ENCODE assay signal across 28 mouse cellular contexts in the genomic region with DNA sequence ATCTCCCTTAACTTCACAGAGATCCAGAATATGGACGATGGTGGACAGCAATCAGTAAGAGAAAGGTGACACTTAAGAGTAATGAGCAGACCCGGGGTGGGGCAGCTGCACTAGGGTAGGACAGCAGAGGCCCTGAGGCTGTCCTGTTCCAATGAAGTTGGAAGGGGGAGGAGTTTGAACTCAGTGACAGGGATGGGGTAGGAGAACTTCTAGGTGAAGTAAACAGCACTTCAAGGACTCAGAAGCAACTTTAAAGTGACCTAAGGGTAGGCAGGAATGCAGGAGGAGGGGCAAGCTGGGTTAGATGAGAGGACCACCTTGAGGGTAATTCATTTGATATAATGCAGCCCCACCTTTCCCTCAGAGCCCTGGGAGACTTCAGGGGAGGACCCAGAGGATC. TPM values are rescaled to one million over a fixed set of nuclear protein-coding genes. Genes with fewer than 3 reads are reported as not detected.
A peak's percentile ranks its signal among the peaks of the same experiment; 100 is the strongest.
DNase-seq lines count a peak whose midpoint lies in the region; ATAC-seq and TF ChIP-seq lines count a peak whose summit lies in the region.
"Had no signal": no experiment of that assay in that cellular context is flagged by ENCODE, and none has a peak within 500 bp of the region (broad histone marks: within the 10 kb centered on the region; RNA-seq: fewer than 3 reads in every experiment).

No protein-coding gene starts in this region.

- H3K4me2 ChIP-seq in lung, postnatal 0 days (replicated peaks; ENCODE audit: low read depth, low read length): no peak overlapping the region
- H3K4me2 ChIP-seq in intestine, embryonic 15.5 days (replicated peaks): no peak overlapping the region
- H3K4me2 ChIP-seq: embryonic facial prominence, embryonic 15.5 days; forebrain, embryonic 13.5 days; hindbrain, embryonic 13.5 days; limb, embryonic 12.5 days; neural tube, embryonic 15.5 days had no signal

- WGBS in lung, postnatal 0 days: 16% methylated on average over 2 of the region's 2 CpGs
- 23% methylated on average over 2 of the region's 2 CpGs for WGBS in intestine, embryonic 15.5 days

- TF ChIP-seq CTCF in lung, postnatal 0 days (IDR thresholded peaks at IDR 0.05): no peak

- no peak overlapping the region for H3K27ac ChIP-seq in lung, postnatal 0 days (ENCODE audit: low read length)
- H3K27ac ChIP-seq in intestine, embryonic 15.5 days: no peak overlapping the region
- H3K27ac ChIP-seq: embryonic facial prominence, embryonic 10.5 days; embryonic facial prominence, embryonic 15.5 days; forebrain, embryonic 13.5 days; hindbrain, embryonic 13.5 days; limb, embryonic 12.5 days; macrophage; neural tube, embryonic 15.5 days had no signal

- H3K27me3 ChIP-seq in lung, postnatal 0 days (replicated peaks; ENCODE audit: insufficient read depth, low read length): no peaks in the 10 kb centered on the region
- H3K27me3 ChIP-seq in intestine, embryonic 15.5 days (replicated peaks): no peaks in the 10 kb centered on the region
- H3K27me3 ChIP-seq: embryonic facial prominence, embryonic 15.5 days; forebrain, embryonic 13.5 days; hindbrain, embryonic 13.5 days; limb, embryonic 12.5 days; neural tube, embryonic 15.5 days had no signal

- H3K36me3 ChIP-seq in lung, postnatal 0 days (ENCODE audit: insufficient read depth, low read length): no peaks in the 10 kb centered on the region
- no peaks in the 10 kb centered on the region for H3K36me3 ChIP-seq in intestine, embryonic 15.5 days
- H3K36me3 ChIP-seq: embryonic facial prominence, embryonic 10.5 days; embryonic facial prominence, embryonic 15.5 days; hindbrain, embryonic 13.5 days; limb, embryonic 12.5 days; neural tube, embryonic 15.5 days had no signal

- H3K4me1 ChIP-seq in lung, postnatal 0 days (ENCODE audit: insufficient read depth, low read depth, low read length): no peaks in the 10 kb centered on the region
- H3K4me1 ChIP-seq in intestine, embryonic 15.5 days (replicated peaks): no peaks in the 10 kb centered on the region
- H3K4me1 ChIP-seq: embryonic facial prominence, embryonic 10.5 days; embryonic facial prominence, embryonic 15.5 days; forebrain, embryonic 13.5 days; hindbrain, embryonic 13.5 days; limb, embryonic 12.5 days; neural tube, embryonic 15.5 days had no signal

- no peaks in the 10 kb centered on the region for H3K9me3 ChIP-seq in lung, postnatal 0 days (ENCODE audit: low read length)
- no peaks in the 10 kb centered on the region for H3K9me3 ChIP-seq in intestine, embryonic 15.5 days
- H3K9me3 ChIP-seq: embryonic facial prominence, embryonic 10.5 days; embryonic facial prominence, embryonic 15.5 days; forebrain, embryonic 13.5 days; hindbrain, embryonic 13.5 days; limb, embryonic 12.5 days; neural tube, embryonic 15.5 days had no signal

- ATAC-seq in lung, postnatal 0 days: peak; percentile 76
- ATAC-seq in intestine, embryonic 15.5 days: 0 out of 2 replicates have a peak, but pooled peaks have one; percentile 31
- ATAC-seq: forebrain, embryonic 13.5 days; liver, postnatal 0 days had no signal

- no peak for TF ChIP-seq EP300 in lung, postnatal 0 days (IDR thresholded peaks at IDR 0.05)

- DNase-seq in lung, postnatal 0 days (ENCODE audit: low spot score): peak; percentile 30
- DNase-seq in lung, postnatal 25 days (ENCODE audit: low spot score): no peak
- peak; percentile 27 for DNase-seq in ES-CJ7 (ENCODE audit: low read depth, low spot score)
- DNase-seq in layer of hippocampus, adult 9-11 months: no peak
- no peak for DNase-seq in kidney, postnatal 14 days
- DNase-seq in kidney, adult 9 months: no peak
- DNase-seq: cerebellum, adult 18-20 months; cerebellum, postnatal 14 days; gastrocnemius, postnatal 10 days; heart, postnatal 36 days; kidney, adult 18-20 months; liver, postnatal 0 days; midbrain, embryonic 14.5 days; retina, postnatal 1 day; right cerebral cortex, postnatal 14 days; thymus, postnatal 14 days had no signal

- no peak overlapping the region for H3K9ac ChIP-seq in lung, postnatal 0 days (replicated peaks; ENCODE audit: low read depth)
- no peak overlapping the region for H3K9ac ChIP-seq in intestine, embryonic 15.5 days
- H3K9ac ChIP-seq: embryonic facial prominence, embryonic 15.5 days; forebrain, embryonic 13.5 days; hindbrain, embryonic 13.5 days; limb, embryonic 12.5 days; liver, postnatal 0 days; neural tube, embryonic 15.5 days had no signal

- H3K4me3 ChIP-seq in lung, postnatal 0 days (ENCODE audit: low read depth, low read length): no peak overlapping the region
- no peak overlapping the region for H3K4me3 ChIP-seq in intestine, embryonic 15.5 days (replicated peaks)
- H3K4me3 ChIP-seq: embryonic facial prominence, embryonic 10.5 days; embryonic facial prominence, embryonic 15.5 days; forebrain, embryonic 13.5 days; hindbrain, embryonic 13.5 days; limb, embryonic 12.5 days; neural tube, embryonic 15.5 days had no signal

RNA-seq across cellular contexts. Expression of a gene that starts 0.9 kb away (rescaled TPM):
- polyA plus RNA-seq in lung, postnatal 0 days (2015; fragmentation: Nextera tagmentation; extraction: Ambion mirVana): 1.9 and 3.1 TPM in 2 replicates
- polyA plus RNA-seq in intestine, embryonic 15.5 days (2015; fragmentation: Nextera tagmentation; extraction: Ambion mirVana): 0.15 TPM in 1 of 2 replicates, not detected in the other
- polyA plus RNA-seq: embryonic facial prominence, embryonic 10.5 days; kidney, embryonic 16.5 days; limb, embryonic 12.5 days; small intestine, adult 2 months; stomach, embryonic 16.5 days had no signal

RNA-seq across cellular contexts. Expression of a gene that starts 25.1 kb away (rescaled TPM):
- 75.2 and 83.1 TPM in 2 replicates for polyA plus RNA-seq in lung, postnatal 0 days (2015; fragmentation: Nextera tagmentation; extraction: Ambion mirVana)
- 8.2 and 10.7 TPM in 2 replicates for polyA plus RNA-seq in intestine, embryonic 15.5 days (2015; fragmentation: Nextera tagmentation; extraction: Ambion mirVana)

RNA-seq across cellular contexts. Expression of a gene that starts 50.2 kb away (rescaled TPM):
- polyA plus RNA-seq in lung, postnatal 0 days (2015; fragmentation: Nextera tagmentation; extraction: Ambion mirVana): 0.63 and 0.69 TPM in 2 replicates
- polyA plus RNA-seq in intestine, embryonic 15.5 days (2015; fragmentation: Nextera tagmentation; extraction: Ambion mirVana): 0.33 TPM in 1 of 2 replicates, not detected in the other
- polyA plus RNA-seq: kidney, embryonic 16.5 days; liver, adult 2 months; liver, postnatal 0 days; small intestine, adult 2 months had no signal

Comparison
In these comparisons a context has a peak if more than half of its experiments do, and no peak if none do; other contexts are left out.
1. DNase-seq: peak in lung, postnatal 0 days (single experiment) and ES-CJ7 (single experiment); none in lung, postnatal 25 days (single experiment), layer of hippocampus, adult 9-11 months (single experiment), kidney, postnatal 14 days (single experiment) and kidney, adult 9 months (single experiment).